Mouse (Mus musculus): ENCODE results near the gene Cep131.

- TF ChIP-seq POLR2A (IDR thresholded peaks at IDR 0.05; ENCODE audit: insufficient read length, low read depth) = no peak
- no peak for TF ChIP-seq CEBPB (IDR thresholded peaks at IDR 0.05; ENCODE audit: insufficient read depth, poor library complexity, severe bottlenecking)
- TF ChIP-seq MAX (IDR thresholded peaks at IDR 0.05; ENCODE audit: low read depth) = no peak
- no peak for TF ChIP-seq E2F4 (IDR thresholded peaks at IDR 0.05; ENCODE audit: insufficient read depth)
- no peak for TF ChIP-seq USF1 (IDR thresholded peaks at IDR 0.05; ENCODE audit: low read depth)
- TF ChIP-seq TCF12 (IDR thresholded peaks at IDR 0.05; ENCODE audit: insufficient read depth, poor library complexity, severe bottlenecking) = no peak
- TF ChIP-seq SRF (IDR thresholded peaks at IDR 0.05; ENCODE audit: control insufficient read depth, insufficient read length, low read depth) = no peak
- TF ChIP-seq MYOD1 (IDR thresholded peaks at IDR 0.05; ENCODE audit: control insufficient read depth in 1 of 3, insufficient read length in 2 of 3, low read depth in 2 of 3) = no peak
- TF ChIP-seq TCF3 (IDR thresholded peaks at IDR 0.05; ENCODE audit: insufficient read length, low read depth) = no peak
- no peak for TF ChIP-seq POLR2AphosphoS2 (IDR thresholded peaks at IDR 0.05; ENCODE audit: insufficient read length, low read depth)
- TF ChIP-seq REST (IDR thresholded peaks at IDR 0.05; ENCODE audit: insufficient read depth, insufficient read length) = no peak
- no peak for TF ChIP-seq MYOG (IDR thresholded peaks at IDR 0.05; ENCODE audit: control insufficient read depth in 1 of 3, insufficient read depth in 1 of 3, insufficient read length in 2 of 3, low read depth in 2 of 3)
Observed at GRCm38 (mm10) chr11:120034306-120034705, 52.3 kb downstream of the Cep131 start.
